Mouse (Mus musculus) lung, postnatal 0 days (tissue): ENCODE data around the gene Itgb5.

Source experiments
- CTCF ChIP-seq: IDR thresholded peaks from 2 replicates; pipeline ENCODE4 v1.5.1; 2016; ENCODE audit warnings: antibody characterized with exemption, mild to moderate bottlenecking
- EP300 ChIP-seq: IDR thresholded peaks from 2 replicates; pipeline ENCODE4 v1.6.1; 2016; ENCODE audit warnings: antibody characterized with exemption, mild to moderate bottlenecking, control low read depth

DNA sequence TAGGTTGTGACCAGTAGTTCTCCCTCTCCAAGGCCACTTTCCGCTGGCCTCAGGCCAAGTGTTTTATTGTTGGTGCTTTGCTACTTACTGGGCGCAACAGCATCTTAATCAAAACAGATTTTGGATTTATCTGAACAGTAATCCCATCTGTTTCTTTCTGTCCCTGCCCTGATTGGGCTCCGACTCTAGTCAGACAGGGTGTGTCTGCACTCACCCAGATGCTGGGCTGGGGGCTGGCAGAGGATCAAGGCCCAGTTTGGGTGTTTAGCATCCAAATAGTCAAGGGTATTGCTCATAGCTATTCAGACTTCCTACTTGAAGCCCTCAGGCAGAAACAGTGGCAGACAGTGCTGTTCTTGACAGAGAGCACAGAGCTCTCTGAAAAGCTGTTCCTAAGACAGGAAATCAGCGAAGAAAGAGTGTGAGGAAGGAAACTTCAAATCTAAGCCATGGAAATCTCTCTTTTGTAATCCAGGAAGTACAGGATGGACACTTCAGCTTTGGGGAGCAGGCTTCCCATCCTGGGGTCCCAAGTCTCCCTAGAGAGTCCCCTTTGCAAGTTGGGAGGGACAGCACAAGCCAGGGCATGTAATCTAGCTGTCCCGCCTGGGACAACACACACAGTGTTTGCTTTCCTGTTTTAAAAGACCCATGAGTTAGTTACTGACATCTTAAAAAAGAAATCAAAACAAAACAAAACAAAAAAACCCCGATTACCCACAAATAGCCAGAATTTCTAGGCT is 48.7 kb downstream of the Itgb5 start:
- TF ChIP-seq CTCF = no peak
- 0 out of 2 replicates have a peak, but pooled peaks have one; percentile 29 for TF ChIP-seq EP300
